Mouse (Mus musculus) megakaryocyte, embryonic 14.5 days (primary cell): ENCODE results near the gene Lbhd2.

ENCODE experiments used
- FLI1 ChIP-seq: IDR thresholded peaks from 2 replicates; pipeline ENCODE4 v1.6.1; 2012; ENCODE audit warnings: low read length, inconsistent platforms, mixed read lengths
- GATA1 ChIP-seq: IDR thresholded peaks from 3 replicates; pipeline ENCODE4 v1.6.1; 2012; ENCODE audit warnings: mixed read lengths, low read length, inconsistent platforms, borderline replicate concordance

GRCm38 (mm10) chr12:111376826-111377331 is 29.7 kb upstream of the Lbhd2 start:
- TF ChIP-seq GATA1 (no peak), FLI1 (no peak)
